Mouse (Mus musculus): ENCODE measurements around the gene Dclre1c.
"Not testable (repeated sequence)": the region's sequence is repeated elsewhere in the genome, so short reads cannot be mapped to it uniquely, and the experiment has no call there.

Gene Dclre1c

DNA sequence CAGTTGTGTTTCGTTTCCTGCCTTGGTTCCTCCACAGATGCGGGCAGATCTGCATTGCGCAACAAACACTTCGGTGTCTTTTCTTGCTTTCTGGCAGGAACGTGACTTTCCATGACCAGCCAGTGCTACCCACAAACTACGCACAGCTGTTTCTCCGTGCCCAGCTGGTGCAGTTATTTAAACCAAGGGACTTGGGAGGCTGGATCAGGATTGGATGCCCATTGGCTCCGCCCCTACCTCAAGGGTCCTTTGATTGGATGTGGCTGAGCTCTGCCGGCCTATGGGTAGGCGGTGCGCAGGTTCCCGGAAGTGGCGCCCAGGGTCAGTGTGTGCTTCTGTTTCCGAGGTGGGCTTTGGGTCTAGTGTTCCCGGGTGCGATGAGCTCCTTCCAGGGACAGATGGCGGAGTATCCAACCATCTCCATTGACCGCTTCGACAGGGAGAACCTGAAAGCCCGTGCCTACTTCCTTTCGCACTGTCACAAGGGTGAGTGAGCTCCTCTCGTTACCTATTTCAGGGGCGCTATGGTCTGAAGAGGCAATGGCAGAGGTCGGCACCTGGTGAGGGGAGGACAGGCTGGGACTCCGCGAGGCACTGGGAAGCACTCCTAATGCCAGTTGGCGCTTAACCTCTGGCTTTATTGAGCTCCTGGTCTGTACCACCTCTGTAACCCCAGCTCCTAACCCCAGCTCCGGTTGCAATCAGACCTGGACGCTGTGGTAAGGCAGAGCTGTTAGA is at the start of gene Dclre1c:
Dclre1c (plus strand) TSS at position 291 of the 738 bp plus-strand sequence.
- peak; percentile 85 for DNase-seq (ENCODE audit: low spot score)

DNA sequence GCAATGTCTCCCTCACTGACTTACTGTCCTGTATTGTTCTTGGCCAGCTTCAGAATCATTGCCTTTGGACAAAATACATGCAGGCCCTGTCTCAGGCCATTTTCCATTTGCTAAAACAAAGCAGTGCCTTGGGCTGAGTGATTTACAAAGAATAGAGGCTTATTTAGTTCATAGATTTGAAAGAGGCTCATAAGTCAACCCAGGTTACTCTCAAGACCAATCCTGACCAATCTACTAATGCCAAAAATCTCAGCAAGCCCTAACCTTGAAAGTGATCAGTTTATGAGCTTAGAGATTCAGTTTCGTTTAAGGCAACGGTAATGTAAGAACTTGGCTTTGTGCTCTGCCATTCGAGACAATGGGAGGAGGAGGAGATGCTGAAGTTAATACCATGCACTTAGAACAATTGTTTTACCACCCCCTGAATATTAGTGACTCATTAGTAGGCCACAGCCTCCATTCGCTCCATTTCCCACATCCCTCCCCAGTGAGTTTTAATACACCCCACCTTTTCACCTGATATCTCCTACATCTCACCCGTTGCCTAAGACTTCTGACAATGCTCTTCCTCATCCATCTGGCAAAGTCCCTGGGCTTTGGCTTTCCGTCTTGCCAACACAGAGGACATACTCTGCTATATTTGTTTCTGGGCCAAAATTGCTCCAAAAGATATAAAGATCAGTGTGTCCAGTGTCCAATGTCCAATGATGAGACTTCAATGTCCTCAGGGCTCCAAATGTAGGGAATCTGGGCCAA is 36.6 kb upstream of the Dclre1c start:
- no peak for DNase-seq (ENCODE audit: low spot score)

DNA sequence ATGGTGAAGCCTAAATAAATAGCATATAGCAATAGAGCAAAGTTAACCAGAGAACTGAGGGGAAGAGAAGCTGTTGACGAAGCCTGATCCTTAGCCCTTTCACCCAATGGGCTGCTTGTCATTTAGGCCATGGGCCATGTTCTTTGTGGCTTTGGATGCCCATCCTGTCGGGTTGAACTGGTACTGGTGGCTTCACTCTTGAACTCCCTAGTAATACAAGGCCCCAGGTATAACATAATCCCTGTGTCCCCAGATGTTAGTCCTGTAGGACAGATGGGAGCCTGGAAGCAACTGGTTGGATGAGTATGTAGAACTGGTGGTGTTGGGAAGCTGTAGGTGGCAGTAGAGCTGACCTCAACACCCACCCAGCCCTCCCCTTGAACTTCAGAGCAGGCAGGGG is 32.0 kb upstream of the Dclre1c start:
- no peak for DNase-seq (ENCODE audit: low spot score)

DNA sequence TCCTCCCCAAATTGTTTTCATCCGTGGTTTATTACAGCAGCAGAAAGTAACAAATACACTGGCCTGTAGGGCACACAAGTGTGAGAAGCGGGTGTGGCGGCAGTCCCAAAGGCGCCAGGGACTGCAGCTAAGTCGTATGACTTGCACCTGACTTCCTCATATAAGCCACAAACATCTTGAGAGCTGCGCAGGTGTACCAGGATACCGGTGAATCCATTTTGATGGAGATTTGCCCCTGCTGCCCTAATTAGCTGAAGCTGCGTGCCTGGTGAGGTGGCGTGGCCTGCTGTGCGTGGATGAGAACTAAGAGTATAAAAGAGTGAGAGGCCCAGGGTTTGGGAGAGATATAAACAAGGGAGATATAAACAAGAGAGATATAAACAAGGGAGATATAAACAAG is 26.8 kb upstream of the Dclre1c start, which contains the start of gene Olah:
Olah (minus strand) TSS at position 101 of the 400 bp plus-strand sequence.
- DNase-seq (ENCODE audit: low spot score), result not testable (repeated sequence)

DNA sequence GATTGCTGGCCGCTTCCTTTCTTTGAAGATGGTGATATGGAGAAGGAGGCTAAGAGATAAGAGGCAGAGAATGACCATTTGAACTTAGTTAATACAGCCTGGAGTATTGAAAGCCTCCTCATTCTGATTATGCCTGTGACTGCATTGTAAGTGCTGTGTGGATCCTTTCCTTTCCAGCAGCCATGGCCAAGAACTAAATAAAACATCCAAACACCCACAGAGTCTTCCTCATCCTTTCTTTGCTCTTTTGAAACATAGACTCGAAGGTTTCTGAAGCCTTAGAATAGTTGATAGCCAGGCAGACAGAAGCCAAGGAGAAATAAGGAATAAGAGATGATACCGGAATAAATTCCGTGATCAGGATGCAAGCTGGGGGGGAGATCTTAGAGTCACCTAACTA is 17.9 kb upstream of the Dclre1c start:
- no peak for DNase-seq (ENCODE audit: low spot score)

DNA sequence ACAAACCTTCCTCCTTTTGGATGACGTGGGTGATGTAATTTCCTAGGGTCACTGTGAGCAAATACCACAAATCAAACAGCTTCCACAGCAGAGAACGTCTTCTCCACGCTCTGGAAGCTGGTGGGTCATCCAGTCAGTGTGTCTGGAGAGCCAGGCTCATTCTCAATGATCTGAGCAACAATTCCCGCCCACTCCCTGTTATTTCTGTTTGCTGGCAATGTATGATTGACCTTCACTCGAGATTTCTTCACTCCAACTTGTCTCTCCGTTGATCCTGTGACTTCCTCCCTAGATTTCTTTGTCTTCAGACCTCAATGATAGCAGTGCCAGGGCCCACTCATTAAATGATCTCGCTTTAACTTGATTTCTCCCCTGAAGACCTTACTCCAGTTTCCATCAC is 16.2 kb upstream of the Dclre1c start:
- no peak for DNase-seq (ENCODE audit: low spot score)

DNA sequence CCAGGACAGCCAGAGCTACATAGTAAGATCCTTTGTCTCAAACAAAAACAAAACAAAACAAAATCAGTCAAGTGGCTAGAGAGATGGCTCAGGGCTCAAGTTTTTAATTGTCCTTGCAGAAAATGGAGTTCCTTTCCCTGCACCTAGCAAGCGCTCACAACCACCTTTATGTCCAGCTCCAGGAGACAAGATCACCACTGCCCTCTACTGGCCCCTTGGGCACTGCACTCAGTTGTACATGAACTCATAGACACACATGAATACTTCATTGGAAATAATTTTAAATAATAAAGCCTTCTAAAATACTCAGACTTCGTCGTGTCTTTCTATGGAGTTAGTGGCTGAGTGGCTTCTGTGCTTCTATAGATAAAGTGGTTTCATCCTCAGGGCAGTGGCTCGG is 9.7 kb upstream of the Dclre1c start:
- DNase-seq (ENCODE audit: low spot score), result peak; percentile 23

DNA sequence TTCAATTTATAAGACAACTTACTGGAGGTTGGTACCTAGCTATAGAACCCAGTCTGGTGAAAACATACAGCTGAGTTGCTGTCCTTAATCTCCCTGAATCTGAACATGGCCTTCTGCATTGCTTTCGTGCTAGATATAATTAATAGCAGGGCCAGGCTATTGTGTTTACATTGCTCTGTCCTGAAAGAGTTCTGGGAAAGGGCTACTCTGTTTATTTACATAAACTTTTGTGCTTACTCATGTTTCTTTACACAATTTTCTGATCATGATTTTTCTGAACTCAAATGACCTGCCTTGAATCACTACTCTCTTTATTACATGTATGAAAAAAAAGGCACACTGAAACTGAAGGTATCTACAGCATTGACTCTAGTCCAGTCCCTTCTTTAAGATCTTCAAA is 8.3 kb upstream of the Dclre1c start:
- DNase-seq (ENCODE audit: low spot score), result no peak

DNA sequence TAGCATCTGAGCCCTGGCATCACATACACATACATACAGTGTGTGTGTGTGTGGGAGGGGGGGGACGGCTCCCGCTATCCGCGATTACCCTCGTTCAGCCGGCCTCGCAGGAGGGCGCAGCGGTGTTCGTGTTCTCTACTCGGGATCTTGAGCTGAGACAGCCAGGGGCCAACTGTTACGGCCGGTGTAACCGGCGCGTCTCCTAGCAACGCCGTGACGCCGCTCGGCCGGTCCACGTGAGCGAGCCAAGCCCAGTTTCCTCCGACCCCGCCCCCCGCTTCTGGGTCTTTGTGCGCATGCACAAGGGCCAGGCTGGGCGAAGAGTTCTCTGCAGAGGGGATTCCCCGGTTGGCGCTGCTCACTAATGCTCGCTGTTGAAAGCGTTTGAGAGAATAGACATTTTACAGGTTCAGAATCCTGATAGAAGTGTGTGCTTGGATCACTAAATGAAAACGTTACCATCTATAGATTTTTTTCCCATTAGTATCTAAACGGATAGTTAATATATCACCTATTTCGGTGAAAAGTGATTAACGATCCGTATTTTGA is 5.0 kb upstream of the Dclre1c start:
- peak; percentile 87 for DNase-seq (ENCODE audit: low spot score)

DNA sequence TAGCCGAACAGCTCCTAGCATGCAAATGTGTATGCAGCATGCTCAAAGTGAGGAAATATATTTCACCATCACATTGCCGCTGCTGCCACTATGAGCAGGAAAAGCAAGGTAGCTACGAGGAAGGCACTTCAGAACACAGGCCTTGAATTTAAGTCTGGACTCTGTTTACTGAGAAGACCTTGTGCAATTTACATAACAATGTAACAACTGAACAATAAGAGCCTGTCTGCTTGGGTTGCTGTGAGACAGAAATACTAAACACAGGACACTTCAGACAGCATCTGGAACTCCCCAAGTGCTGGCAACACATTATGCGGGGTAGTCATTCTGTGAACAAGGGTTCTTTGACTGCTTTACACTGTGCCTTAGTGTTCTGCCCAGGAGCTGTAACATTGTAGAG is 3.8 kb upstream of the Dclre1c start:
- no peak for DNase-seq (ENCODE audit: low spot score)

DNA sequence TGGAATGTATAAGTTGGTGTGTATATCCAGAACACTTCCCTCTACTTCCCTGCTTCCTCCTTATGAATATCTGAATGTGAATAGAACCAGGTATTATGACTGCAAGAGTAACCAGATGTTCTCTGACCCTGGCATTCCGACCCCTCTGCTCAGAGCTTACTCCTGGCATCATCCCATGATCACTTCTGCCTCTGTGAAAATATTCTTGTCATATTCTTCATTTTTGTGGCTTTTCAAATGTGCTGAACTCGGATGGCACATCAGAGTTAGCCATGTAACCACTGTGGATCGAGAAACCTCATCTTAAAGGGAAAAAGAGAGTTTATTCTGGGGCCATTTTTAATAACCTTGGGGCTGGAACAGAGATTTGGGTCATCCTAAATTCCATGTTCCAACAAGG is 1.4 kb upstream of the Dclre1c start, which contains the start of gene Meig1:
Meig1 (minus strand) TSS at position 101 of the 400 bp plus-strand sequence.
- DNase-seq (ENCODE audit: low spot score), result no peak

DNA sequence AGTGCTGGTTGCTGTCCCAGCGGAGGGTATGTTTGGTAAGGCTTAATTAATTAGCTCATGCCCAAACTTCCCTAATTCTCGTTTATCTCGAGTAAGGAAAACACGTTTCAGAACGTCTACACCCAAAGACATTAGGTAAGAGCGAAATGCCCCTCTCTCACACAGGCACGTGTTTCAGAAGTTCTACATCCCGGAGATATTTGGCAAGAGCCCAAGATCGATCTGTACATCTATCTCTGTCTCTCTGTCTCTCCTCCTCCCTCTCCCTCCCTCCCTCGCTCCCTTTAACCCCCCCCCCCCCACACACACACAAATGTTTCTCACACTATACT is 614 bp downstream of the Dclre1c start:
- no peak for DNase-seq (ENCODE audit: low spot score)

DNA sequence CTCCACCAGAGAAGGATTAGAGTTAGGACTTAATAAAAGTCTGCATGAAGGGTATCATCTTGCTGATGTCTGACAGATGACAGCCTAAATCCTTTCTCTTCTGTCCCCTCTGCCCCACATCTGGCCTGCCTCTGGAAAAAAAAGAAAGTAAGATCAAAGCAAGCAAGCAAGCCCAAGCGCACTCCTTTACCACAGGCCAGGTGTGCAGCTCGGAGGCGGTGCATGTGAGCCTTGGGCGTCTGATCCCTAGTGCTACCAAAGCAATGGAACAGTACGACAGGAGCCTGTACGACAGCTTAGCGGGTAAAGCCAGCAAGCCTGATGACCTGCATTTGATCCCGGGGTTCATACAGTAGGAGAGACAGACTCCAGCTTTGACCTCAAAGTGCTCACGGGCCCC is 7.0 kb downstream of the Dclre1c start:
- no peak for DNase-seq (ENCODE audit: low spot score)

DNA sequence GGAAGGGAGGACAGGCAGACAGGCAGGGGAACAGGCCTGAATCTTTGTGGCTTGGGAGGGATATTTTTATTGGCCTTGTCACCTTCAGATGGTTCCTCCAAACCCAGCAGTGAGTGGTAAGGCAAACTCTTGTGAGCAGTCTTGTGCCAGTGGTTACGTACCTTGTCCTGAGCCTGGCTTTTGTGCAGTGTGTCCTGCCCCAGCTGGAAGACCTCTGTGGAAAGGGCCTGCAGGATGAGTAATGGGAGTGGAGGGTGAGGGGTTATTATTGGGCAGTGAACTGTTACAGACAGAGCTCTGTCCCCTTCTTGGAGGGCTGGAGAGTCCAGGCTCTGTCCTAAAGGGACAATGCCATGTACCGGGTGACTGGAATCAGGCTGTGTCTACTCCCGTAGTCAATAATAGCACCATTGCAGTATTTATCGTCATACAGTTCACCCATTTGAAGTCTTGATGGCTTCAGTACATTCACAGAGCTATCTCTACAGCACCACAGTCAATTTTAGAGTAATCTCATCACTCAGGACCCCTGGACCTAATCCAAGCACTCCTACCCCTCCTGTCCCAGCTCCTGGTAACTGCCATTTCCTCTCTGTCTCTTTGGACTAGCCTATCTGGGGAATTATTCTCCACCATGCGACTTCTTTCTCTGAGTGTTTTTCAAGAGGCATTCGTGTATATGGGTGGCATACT is 11.6 kb downstream of the Dclre1c start:
- DNase-seq (ENCODE audit: low spot score), result no peak

DNA sequence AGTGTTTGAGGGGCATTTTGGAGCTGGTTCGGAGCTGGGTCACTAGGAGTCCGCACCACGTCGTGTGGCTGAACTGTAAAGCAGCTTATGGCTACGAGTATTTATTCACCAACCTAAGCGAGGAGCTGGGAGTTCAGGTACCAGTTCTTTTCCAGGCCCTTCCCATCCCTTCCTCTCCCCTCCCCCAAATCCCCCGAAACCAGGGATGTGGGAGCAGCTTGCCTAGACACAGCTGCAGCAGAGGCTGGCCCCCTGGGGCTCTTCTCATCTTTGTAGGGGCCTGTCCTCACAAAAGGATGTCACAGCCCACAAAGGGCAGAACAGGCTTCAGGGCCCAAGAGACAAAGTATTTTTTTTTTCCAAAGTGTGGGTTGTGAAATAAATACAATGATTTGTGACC is 14.0 kb downstream of the Dclre1c start:
- no peak for DNase-seq (ENCODE audit: low spot score)

DNA sequence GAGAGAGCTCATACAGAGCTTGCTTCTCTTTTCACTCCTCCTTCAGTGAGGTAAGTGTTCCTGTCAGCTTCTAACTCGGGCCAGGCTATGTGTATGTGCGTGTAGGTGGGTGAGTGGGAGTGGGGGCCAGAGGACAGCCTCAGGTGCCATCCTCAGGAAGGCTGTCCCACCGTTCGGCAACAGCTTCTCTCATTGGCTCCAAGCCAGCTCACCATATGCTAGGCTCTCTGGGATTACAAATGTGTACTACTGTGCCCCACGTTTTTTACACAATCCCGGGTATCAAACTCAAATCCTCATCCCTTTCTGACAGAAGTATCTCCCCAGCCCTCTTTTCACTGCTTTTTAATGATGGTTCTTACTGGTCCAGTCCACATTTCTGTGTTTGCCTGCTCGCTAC is 20.3 kb downstream of the Dclre1c start:
- no peak for DNase-seq (ENCODE audit: low spot score)

DNA sequence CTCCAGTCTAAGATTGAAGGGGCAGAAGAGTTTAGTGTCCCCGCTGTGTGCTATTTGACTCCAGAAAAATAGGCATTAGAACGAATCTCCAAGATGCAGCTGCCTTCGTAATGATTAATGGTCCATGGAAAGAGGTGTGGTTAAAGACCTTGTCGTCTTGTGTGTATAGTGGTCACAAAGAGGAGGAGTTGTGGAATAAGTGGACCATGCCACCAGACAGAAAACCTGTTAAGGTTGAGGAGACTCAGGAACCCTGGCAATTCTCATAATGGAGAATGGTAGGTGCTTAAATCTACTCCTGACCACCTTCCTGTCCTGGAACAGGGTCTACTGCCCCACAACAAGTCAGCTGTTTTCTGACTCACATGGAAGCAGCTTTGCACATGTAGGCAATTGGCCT is 22.1 kb downstream of the Dclre1c start:
- DNase-seq (ENCODE audit: low spot score), result no peak

DNA sequence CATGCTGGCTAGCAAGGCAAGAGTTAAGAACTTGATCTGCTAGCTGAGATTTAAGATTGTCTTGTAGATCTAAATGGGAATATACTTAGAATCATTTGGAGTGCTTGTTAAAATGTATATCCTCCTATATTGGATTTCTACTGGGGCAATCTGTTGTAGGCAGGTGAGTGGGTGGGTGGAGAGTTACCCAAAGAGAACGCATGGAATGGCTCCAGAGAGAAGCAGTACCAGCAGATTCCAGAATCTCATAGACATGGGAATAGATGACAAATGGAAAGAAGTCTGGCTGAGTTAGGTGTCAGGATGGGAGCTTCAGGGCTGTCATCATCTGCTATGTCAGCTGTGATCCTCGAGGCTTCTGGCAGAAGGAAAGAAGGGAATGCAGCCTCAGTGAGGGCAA is 25.5 kb downstream of the Dclre1c start:
- DNase-seq (ENCODE audit: low spot score), result no peak

DNA sequence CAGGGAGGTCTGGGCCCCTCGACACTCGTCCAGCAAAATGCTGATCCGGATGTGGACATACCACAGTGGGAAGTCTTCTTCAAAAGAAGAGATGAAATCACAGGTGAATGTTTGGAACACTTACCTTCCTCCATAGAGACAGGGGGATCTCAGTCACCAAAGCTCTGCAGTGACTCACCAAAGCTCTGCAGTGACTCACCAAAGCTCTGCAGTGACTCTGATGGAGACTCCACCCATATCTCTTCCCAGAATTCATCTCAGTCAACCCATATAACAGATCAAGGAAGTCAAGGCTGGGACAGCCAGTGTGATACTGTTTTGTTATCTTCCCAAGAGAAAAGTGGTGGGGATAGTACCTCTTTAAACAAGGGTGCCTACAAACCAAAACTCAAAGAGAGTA is 29.2 kb downstream of the Dclre1c start:
- DNase-seq (ENCODE audit: low spot score), result no peak

DNA sequence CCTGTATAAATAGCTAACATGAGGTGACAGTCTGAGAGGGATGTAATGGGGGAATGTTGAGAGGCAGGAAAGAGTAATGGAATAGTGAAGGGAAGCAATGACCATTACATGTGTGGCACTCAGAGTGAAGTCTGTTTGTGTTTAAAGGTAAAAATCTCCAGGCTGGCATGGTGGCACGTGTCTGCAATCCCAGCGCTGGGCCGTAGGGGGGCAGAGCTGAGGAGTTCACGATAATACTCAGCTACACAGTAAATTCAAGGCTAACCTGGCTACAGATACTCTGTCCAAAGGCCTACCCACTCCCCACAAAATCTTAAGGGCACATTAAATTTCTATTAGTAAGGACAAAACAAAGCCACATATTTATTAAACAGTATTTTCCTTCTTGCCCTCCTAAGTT is 32.7 kb downstream of the Dclre1c start:
- no peak for DNase-seq (ENCODE audit: low spot score)

DNA sequence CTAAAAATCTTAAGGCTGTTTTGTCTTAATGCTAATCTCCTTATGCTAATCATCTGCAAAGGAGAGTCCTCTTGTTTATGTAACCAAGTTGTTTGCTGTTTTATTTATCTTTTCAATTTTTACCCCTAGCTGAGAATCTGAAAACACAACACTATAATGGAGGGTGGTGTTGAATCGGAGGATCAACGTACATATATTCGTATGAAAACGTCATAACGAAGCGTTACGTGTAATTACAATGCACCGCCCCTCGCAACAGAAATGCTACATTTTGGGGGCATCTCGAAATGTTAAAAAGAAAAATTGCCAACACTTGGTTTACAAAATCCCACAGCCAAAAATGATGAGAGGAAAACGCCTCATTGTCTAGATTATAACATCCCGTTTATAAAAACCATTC is 50.0 kb downstream of the Dclre1c start:
- no peak for DNase-seq (ENCODE audit: low spot score)

DNA sequence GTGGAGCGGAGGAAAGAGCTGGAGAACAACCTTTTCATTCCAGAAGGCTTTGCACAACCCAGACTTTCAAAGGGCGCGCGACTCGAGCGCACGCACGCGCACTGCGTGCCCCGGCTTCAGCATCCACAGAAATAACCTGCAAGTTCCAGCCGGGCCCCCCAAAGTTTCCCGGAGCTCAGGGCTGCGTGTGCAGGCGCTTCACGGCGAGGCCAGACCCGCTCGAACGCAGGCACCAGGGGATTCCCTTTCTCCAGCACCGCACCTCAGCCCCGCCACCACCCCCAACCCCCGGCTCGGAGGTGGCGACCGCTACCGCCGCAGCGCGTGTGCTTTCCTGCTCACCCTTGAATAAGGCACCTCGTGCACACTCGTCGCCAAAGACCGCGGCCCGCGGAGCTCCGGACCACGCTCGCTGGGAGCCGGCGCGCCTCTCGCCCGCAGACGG is 50.5 kb downstream of the Dclre1c start:
- peak; percentile 62 for DNase-seq (ENCODE audit: low spot score)

DNA sequence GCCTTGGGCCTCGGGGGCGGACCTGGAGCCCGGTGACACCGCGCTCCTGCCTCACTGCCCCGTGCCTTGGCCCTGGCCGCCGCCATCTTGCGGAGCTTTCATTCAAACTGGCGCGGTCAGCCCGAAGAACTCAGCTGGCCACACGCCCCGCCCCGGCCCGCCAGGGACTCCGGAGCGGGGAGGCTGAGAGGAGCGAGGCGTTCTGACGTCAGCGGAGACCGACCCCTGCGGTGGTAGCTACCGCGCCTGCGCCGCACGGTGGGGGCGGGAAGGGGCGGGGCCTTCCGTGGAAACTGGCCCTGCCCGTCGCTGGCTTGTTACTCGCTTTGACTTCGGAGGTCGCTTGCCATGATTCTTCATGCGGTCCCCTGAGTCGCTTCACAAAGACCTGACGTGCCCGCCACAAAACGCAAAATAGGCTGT is 50.9 kb downstream of the Dclre1c start, which contains the start of gene Suv39h2:
Suv39h2 (minus strand) TSS at position 171 of the 423 bp plus-strand sequence.
- peak; percentile 96 for DNase-seq (ENCODE audit: low spot score)

Data from spleen, adult 12 weeks (tissue).